Mouse (Mus musculus) left cerebral cortex, adult 11 months (tissue): Measurements from ENCODE around the gene A230072I06Rik.

Source experiments
- DNase-seq: peaks from one replicate; pipeline ENCODE4 v3.0.0; 2022; ENCODE audit warnings: low spot score

Gene A230072I06Rik

DNA sequence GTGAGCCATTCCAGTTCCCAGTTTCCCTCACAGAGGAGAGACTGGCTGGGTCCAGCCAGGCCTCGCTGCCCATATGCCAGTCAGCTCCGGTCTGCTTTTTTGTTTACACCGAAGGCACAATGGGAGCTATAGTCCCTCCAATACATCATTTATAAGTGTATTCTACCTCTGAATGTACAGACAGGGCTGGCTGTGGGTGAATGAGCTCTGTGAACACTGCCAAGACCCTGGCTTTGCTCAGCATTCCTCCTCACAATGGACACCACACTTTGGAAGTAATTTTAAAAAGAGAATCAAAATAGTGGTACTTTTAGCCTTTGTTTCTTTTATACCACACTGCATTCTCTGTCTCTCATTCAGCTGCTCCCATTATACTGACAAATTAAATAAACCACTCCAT is 44.6 kb downstream of the A230072I06Rik start:
- DNase-seq = no peak

DNA sequence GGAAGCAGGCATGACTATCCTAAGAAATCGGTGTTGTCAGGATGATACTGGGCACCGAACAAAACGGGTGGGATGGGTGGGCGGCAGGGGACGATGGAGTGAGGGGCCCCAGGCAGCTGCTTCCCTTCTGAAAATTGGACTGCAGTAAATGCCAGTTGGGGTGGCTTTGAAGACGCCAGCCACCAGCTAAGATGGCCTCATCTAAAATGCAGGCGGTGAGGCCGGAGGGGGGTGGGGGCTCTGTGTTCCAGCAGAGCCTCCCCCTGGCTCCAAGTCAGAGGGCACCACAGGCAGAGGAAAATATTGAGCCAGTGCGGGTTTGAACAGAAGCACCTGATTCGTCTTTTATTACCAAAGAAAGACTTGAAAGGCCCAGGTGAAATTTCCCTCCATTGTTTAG is 45.9 kb downstream of the A230072I06Rik start:
- DNase-seq = no peak

DNA sequence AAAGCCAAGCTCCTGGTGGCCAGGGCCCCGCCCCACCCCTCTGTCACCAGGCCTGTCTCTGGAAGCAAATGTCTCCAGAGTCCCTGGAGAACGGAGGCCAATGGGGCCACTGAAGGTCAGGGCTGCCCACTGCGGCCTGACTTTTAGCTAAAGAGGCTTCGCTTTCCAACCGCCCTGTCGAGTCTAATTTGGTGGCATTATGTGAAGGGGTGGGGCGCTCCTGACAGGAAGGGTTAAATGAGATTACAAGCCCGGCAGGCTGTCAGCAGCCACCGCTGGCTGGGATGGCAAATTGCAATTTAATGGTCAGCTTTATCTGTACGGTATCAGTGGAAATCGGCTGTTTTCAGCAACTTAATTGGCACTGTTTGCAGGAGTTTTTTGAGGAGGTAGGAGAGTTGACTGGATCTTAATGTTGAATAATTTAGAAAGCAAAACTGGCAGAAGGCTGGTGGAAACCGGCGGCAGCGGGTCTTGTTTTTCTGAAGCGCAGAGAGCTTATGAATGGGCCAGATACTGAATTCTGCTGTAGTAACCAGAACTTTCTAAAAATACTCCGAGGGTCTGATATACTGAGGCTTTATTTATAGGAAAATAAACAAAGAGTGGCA is 46.5 kb downstream of the A230072I06Rik start:
- DNase-seq = no peak

DNA sequence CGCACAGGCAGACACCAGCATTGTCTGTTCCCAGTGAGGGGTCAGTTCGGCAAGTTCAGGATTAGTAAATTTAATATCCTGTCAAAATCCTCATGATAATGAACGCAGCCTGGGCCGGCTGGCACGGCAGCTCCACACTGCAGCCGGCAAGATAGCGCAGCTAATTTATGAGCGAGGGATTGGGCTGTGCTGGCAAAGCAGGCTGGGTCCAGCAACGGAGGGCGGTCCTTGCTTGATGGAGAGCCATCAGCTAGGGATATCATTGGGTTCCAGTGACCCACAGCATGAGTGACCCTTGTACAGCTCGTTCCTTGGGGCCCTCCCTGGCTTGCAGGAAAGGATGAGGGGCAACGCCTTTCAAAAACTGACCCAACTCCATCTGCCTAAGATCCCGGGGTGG is 48.6 kb downstream of the A230072I06Rik start:
- DNase-seq = no peak

DNA sequence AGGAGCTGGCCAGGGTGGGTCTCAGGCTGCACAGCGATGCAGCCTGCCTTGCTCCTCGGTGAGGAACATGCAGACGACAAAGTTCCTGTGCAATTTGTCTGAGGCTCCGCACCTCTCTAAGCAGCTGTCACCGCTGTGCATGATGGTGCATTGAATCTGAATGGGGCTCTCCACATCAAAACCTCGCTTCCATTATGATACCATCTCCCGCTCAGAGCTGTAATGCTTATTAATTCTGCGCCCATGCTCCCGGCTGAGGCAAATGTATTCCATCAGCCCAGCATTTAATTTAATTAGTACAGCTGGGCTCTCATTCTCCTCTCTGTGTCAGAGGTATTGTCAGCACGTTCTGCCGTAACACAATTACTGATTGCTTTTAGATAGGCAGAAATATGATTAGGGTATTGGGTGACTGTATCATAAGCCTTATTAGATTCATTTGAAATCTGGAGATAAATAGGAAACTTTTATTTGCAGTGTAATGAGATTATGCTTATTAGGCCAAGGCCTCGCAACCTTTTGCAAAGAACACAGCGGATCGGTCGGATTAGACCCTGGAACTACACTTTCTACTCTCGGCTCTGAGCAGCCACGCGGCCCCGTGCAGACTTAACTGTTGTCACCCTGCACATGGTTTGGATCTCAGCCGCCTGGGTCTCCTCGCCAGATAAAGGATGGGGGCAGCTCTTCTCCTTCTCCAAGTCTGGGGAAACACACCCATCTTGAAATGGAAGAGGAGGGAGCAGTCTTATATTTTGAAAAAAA is 49.3 kb downstream of the A230072I06Rik start:
- DNase-seq = no peak

DNA sequence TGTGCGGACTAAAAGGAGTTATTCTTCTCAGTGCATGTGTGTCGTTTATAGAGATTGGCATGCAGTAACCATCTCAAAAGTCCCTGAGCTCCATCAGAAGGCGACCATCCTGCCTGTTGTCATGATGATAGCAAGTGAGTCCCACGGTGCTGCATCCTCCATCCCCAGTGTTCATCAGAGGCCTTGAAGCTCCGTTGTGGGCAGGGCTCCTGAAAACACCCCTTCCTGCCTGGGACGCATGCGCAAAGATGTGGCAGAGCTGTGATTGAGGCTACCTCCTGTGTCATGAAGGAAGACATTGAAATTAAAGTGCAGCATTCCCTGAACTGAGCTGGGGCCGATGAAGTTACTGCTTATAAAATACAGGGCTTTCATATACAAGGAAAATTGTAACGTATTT is 49.9 kb downstream of the A230072I06Rik start:
- DNase-seq = no peak

DNA sequence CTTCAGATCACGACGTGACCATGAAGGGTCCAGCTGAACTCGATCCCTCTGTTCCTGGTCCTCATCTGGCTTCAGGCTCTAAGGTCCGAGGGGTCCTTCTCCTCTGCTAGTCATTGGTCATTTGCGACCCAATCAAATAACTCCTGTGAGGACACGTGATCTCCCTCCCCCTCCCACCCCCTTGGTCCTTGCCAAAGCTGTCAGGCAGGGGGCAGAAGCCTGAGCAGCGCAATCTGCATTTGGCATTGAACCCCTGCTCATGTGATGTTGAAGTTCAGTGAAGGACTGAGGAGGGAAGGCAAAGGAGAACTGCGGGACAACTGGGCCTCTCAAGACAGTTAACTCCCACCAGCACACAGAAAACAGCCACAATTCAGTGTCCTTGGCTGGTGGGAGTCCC is 51.4 kb downstream of the A230072I06Rik start:
- DNase-seq = no peak
